Mouse (Mus musculus) E14TG2a.4 (cell line): ENCODE measurements at regions not wholly inside any gene's neighbourhood (a gene's known extent, or its start where the extent isn't known, plus 50 kb on each side); places are given as distances from the start of the nearest gene placed in this dataset.

ENCODE experiments used
- CTCF ChIP-seq: conservative IDR thresholded peaks from 2 replicates; pipeline ENCODE4 v1.5.1; 2014; ENCODE audit warnings: low read length
- POU5F1 ChIP-seq: IDR thresholded peaks from 2 replicates; pipeline ENCODE4 v1.6.1; 2014; ENCODE audit warnings: low read length, borderline replicate concordance

DNA sequence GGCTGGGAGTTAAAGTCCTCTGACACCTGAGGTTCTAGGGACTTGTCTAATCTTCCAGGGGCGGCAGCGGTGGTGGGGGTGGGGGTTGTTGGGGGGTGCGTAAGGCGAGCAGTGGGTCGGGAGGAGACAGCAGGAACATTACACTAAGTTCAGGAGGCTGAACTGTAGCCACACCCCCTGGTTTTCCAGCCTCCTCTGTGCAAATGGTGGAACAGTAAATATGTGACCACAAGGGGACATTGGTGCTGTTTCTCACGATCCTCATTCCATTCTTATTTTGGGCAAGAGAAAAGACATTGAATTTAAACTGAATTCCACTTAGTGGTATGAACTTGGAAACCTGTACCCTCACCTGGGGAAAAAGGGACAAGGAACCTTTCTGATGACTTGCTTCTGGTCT, 237.6 kb upstream of the Eef2kmt start:
- TF ChIP-seq CTCF = no peak
- TF ChIP-seq POU5F1 = no peak
